Mouse (Mus musculus) monocyte, adult 2 months (primary cell): ENCODE measurements around the gene Jak1.

Experiments used
- DNase-seq, 2 experiments: peaks; one replicate each; pipeline ENCODE4 v3.0.0; 2022; ENCODE audit warnings: low spot score in 2 of 2, low read depth in 1 of 2

The Jak1 gene

GRCm38 (mm10) chr4:101196407-101196806 is 68.7 kb downstream of the Jak1 start:
- no peak for DNase-seq

- no peak for DNase-seq
Observed at GRCm38 (mm10) chr4:101194170-101194569, 70.9 kb downstream of the Jak1 start.

- DNase-seq: no peak
Observed at GRCm38 (mm10) chr4:101192241-101192976, 72.7 kb downstream of the Jak1 start.

- DNase-seq: no peak
Observed at GRCm38 (mm10) chr4:101187381-101187780, 77.7 kb downstream of the Jak1 start.

- DNase-seq: no peak
Observed at GRCm38 (mm10) chr4:101186591-101186990, 78.5 kb downstream of the Jak1 start.

- DNase-seq: no peak
Observed at GRCm38 (mm10) chr4:101185216-101185615, 79.9 kb downstream of the Jak1 start.

GRCm38 (mm10) chr4:101182603-101183011 is 82.5 kb downstream of the Jak1 start:
- DNase-seq: peak in 1 of 2 experiments; percentile 9

GRCm38 (mm10) chr4:101180681-101181080 is 84.4 kb downstream of the Jak1 start:
- no peak for DNase-seq

- DNase-seq: no peak
Observed at GRCm38 (mm10) chr4:101179836-101180235, 85.2 kb downstream of the Jak1 start.

GRCm38 (mm10) chr4:101179076-101179475 is 86.0 kb downstream of the Jak1 start:
- DNase-seq: no peak

- DNase-seq: no peak
Observed at GRCm38 (mm10) chr4:101177796-101178195, 87.3 kb downstream of the Jak1 start.

- DNase-seq: no peak
Observed at GRCm38 (mm10) chr4:101176123-101176522, 89.0 kb downstream of the Jak1 start.

- no peak for DNase-seq
Observed at GRCm38 (mm10) chr4:101174916-101175625, 90.0 kb downstream of the Jak1 start.

- peak; percentile 35 to 36 for DNase-seq
Observed at GRCm38 (mm10) chr4:101172738-101173137, 92.3 kb downstream of the Jak1 start.

- no peak for DNase-seq
Observed at GRCm38 (mm10) chr4:101168189-101168778, 96.8 kb downstream of the Jak1 start.

- DNase-seq: no peak
Observed at GRCm38 (mm10) chr4:101167777-101168176, 97.3 kb downstream of the Jak1 start.

- DNase-seq: no peak
Observed at GRCm38 (mm10) chr4:101165776-101166175, 99.3 kb downstream of the Jak1 start.

- no peak for DNase-seq
Observed at GRCm38 (mm10) chr4:101164673-101165072, 100.4 kb downstream of the Jak1 start.

- DNase-seq: no peak
Observed at GRCm38 (mm10) chr4:101164189-101164588, 100.9 kb downstream of the Jak1 start.

- no peak for DNase-seq
Observed at GRCm38 (mm10) chr4:101160821-101161220, 104.3 kb downstream of the Jak1 start.

- DNase-seq: no peak
Observed at GRCm38 (mm10) chr4:101159191-101159764, 105.8 kb downstream of the Jak1 start.

GRCm38 (mm10) chr4:101158282-101158681 is 106.8 kb downstream of the Jak1 start:
- no peak for DNase-seq
